Mouse (Mus musculus) Muller cell, postnatal 12 days (primary cell): ENCODE measurements around the gene Ttc1.

Source experiments
- DNase-seq: peaks from one replicate; pipeline ENCODE4 v3.0.0-alpha.2; 2015; ENCODE audit errors: inconsistent ontology term

Ttc1 gene

DNA sequence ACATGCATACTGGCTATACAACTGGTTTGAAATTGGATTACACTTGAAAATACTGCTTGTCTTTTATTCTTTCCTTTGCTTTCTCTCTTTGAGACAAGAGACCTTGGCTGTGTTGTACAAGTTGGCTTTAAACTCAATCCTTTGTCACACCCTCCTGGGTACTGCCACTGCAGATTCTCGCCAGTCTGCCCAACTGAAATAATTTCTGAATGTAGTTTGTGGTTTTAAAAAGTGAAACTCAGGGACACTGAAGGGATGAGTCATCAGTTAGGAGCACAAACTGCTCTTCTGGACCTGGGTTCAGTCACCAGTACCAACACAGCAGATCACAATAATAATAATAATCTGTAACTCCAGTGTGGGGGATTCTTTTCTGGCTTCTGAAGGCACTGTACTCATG, 44.3 kb downstream of the Ttc1 start:
- peak; percentile 74 for DNase-seq

DNA sequence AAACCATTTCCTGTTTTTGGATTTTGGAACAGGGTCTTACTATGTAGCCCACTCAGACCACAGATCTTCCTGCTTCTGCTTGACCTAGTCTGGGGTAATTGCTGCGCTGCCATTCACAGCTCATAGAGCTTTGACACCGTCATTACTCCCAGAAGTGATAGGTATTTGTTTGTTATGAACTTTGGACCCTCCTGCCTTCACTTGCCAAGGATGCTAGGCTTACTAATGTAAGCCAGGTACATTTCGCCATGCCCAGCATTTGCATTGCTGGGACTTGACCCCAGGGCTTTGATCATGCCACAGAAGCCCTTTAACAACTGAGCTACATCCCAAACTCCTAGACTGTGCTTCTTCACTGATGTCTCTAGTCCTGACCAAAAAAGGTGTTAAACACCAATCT, 47.5 kb downstream of the Ttc1 start:
- DNase-seq = no peak

DNA sequence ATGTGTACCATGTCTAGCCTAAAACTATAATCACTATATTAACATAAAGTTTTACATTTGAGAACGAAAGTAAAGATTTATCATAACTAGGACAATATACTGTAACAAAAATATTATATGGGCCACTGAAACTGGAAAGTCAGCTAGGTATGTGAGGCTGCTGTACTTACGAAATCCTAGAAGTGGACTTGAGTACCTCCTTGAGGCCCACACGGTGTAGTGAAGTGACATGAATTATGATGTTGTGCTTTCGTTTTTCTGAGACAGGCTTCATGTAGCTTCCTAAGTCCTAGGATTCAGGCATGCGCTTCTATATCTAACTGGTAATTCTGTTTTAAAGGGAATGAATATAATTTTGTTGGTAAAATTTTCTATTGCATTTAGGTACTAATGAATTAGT, 49.2 kb downstream of the Ttc1 start:
- DNase-seq = no peak

DNA sequence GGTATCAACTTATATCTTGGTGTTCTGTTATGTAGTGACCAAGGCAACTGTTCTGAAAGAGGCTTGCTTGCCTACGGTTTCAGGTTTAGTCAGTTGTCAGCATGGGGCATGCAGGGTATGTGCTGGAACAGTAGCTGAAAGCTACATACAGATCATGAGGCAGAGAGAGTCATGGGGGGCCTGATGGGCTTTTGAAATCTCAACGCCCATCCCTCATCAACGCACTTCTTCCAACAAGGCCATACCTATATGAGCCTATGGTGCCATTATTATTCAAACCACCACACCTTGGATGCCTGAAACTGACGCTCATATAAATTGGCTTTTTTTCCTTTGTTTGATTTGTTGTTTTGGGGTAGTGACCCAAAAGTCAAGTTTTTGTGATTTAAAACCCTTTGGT, 51.2 kb downstream of the Ttc1 start:
- no peak for DNase-seq

DNA sequence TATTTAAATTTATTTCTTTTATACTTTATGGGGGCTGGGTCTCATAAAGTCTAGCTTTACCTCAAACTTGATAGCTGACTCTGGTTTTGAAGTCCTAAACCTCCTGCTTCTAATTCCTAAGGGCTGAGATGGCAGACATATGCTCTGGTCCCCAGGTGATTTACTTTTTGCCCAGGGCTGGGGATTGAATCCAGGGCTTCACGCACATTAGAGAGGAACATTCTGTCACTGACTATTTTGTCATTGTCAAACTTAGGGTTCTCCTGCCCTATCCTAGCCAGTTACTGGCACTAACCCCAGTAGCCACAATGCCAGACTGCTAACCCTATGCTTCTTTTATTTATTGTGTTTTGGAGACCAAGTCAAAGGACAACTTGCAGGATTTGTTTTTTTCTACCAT, 59.0 kb downstream of the Ttc1 start:
- no peak for DNase-seq

DNA sequence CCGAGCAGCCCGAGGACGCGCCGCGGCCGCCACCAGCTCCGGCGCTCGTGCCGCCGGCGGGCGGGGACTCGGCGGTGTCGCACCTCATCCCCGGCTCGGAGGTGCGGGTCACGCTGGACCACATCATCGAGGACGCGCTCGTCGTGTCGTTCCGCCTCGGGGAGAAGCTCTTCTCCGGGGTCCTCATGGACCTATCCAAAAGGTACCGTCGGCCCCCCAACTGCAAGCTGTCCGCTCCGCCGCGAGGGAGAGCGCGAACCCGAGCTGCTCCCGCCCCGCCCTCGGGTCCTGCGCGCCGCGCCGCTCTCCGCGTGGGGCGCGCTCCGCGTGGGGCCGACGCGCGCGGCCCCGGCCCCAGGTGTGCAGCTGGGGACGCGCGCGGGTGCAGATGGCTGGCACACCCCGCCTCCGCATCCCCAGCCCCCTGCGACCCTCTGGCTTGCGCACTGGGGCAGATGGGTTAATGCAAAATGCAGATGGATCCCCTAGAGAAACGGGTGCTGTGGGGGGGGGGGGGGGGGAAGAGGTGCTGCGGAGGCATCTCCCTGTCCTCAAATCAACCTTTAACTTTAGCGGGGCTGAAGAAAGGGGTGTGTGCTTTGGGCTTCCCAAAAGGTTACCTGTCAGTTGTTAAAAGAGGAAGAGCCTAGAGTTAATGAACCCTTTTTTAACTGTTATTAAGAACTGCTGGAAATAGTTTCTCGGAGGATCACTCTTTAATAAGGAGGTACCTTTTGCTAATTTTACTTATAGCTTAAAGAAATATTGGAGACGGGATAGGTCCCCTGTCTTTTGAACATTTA, 65.2 kb downstream of the Ttc1 start:
- peak; percentile 41 for DNase-seq

DNA sequence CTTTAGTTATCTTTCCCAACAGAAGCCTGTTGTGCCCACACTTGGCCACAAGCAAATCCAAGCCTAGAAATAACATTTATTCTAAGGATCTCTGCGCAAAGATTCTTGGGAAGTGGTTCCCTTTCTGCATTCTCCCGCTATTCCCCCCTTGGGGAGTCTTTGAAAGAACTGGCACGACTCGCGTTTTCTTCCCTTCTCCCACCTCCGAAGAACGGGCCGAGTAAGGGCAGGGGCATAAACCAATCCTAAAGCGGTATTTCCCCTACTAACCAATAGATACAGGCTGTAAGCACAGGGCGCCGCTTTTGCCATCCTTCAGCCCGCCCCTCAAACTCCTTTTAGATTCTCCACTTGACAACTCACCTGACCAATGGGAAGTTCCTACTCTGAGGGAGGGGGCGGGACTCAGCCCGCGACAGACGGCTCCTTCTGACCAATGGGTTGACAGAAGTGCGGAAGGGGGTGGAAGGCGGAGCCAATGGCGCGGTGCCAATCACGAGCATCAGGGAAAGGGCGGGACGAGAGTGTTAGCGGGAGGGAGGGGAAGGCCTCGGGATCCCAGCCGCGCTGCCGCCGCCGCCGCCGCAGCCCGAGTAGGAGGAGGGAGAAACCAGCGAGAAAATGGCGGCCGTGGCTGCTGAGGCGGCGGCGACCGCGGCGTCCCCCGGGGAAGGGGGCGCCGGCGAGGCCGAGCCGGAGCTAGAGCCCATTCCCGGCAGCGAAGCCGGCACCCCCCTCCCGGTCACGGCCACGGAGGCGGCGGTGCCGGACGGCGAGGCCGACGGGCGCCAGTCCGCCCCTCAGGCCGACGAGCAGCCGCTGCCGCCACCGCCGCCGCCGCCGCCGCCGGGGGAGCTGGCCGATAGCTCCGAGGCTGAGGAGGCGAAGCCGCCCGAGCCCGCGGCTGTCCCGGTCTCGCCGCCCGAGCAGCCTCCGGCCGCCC, 66.1 kb downstream of the Ttc1 start, which contains the start of gene Pwwp2a:
Pwwp2a (plus strand) TSS at position 527 of the 943 bp plus-strand sequence.
- DNase-seq = peak; percentile 100
